Mouse (Mus musculus): ENCODE results near the gene Cib3. TPM values are rescaled to one million over a fixed set of nuclear protein-coding genes. Genes with fewer than 3 reads are reported as not detected.

Cib3 gene
- polyA plus RNA-seq, 1 experiment from 2014 or later, result 0.11 TPM

GRCm38 (mm10) chr8:72215871-72216270 is 3.2 kb upstream of the Cib3 start:
- Histone ChIP-seq H3K4me3 (ENCODE audit: low read depth, low read length) (no peak overlapping the region), H3K36me3 (ENCODE audit: control insufficient read depth, insufficient read depth, low read length) (no peaks in the 10 kb centered on the region), H3K4me1 (ENCODE audit: control insufficient read depth, insufficient read depth, low read length) (peaks cover 8% of the 10 kb centered on the region), H3K27ac (ENCODE audit: low read length) (no peak overlapping the region), H3K27me3 (ENCODE audit: control insufficient read depth, insufficient read depth, low read depth, low read length) (peaks cover 12% of the 10 kb centered on the region), H3K9ac (ENCODE audit: low read depth, low read length) (no peak overlapping the region), H3K9me3 (replicated peaks; ENCODE audit: control insufficient read depth, low read length, poor library complexity, severe bottlenecking) (no peaks in the 10 kb centered on the region), H3K4me2 (ENCODE audit: low read length) (no peak overlapping the region)
- ATAC-seq, result no peak
- 50% methylated on average over 1 of the region's 1 CpGs for WGBS

DNA sequence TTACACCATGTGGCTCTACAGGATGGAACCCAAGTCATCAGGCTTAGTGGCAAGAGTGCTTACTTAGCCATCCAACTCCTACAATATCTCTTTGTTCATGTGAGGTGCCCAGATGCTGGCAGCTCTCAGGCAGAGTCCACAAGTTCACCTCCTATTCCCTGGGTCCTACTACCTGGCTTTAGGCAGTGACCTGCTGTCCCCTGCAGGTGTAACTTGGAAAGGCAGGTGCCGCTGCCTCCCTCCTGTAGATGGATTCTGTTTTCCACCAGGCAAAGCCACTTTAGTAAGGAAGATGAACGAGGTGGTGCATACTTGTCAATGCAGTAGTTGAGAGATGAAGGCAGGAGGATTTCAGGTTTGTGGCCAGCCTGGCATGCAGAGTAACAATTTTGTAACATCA is 2.4 kb upstream of the Cib3 start:
- Histone ChIP-seq H3K9me3 (replicated peaks; ENCODE audit: control insufficient read depth, low read length, poor library complexity, severe bottlenecking) (no peaks in the 10 kb centered on the region), H3K36me3 (ENCODE audit: control insufficient read depth, insufficient read depth, low read length) (no peaks in the 10 kb centered on the region), H3K27ac (ENCODE audit: low read length) (no peak overlapping the region), H3K4me1 (ENCODE audit: control insufficient read depth, insufficient read depth, low read length) (no peaks in the 10 kb centered on the region), H3K4me2 (ENCODE audit: low read length) (no peak overlapping the region), H3K9ac (ENCODE audit: low read depth, low read length) (no peak overlapping the region), H3K4me3 (ENCODE audit: low read depth, low read length) (no peak overlapping the region), H3K27me3 (ENCODE audit: control insufficient read depth, insufficient read depth, low read depth, low read length) (peaks cover 12% of the 10 kb centered on the region)
- 43% methylated on average over 2 of the region's 2 CpGs for WGBS
- ATAC-seq, result no peak

GRCm38 (mm10) chr8:72213536-72213935 is 899 bp upstream of the Cib3 start, which contains the start of gene Gm11034:
Gene Gm11034, minus strand, starts transcription at chr8:72213636.
- no peak within 1 kb of the TSS for H3K4me3 ChIP-seq (ENCODE audit: low read depth, low read length)
- H3K36me3 ChIP-seq (ENCODE audit: control insufficient read depth, insufficient read depth, low read length), result no peaks in the 10 kb centered on the region
- no peak within 1 kb of the TSS for H3K9ac ChIP-seq (ENCODE audit: low read depth, low read length)
- 80% methylated on average over 4 of the region's 4 CpGs for WGBS
- H3K27me3 ChIP-seq (ENCODE audit: control insufficient read depth, insufficient read depth, low read depth, low read length), result peaks cover 12% of the 10 kb centered on the region
- no peak within 1 kb of the TSS for H3K4me2 ChIP-seq (ENCODE audit: low read length)
- H3K9me3 ChIP-seq (replicated peaks; ENCODE audit: control insufficient read depth, low read length, poor library complexity, severe bottlenecking), result no peaks in the 10 kb centered on the region
- no peaks in the 10 kb centered on the region for H3K4me1 ChIP-seq (ENCODE audit: control insufficient read depth, insufficient read depth, low read length)
- ATAC-seq, result no peak
- H3K27ac ChIP-seq (ENCODE audit: low read length), result no peak within 1 kb of the TSS

GRCm38 (mm10) chr8:72211846-72212245 is 791 bp downstream of the Cib3 start:
- Histone ChIP-seq H3K9me3 (replicated peaks; ENCODE audit: control insufficient read depth, low read length, poor library complexity, severe bottlenecking) (no peaks in the 10 kb centered on the region), H3K27me3 (ENCODE audit: control insufficient read depth, insufficient read depth, low read depth, low read length) (peaks cover 12% of the 10 kb centered on the region), H3K27ac (ENCODE audit: low read length) (no peak overlapping the region), H3K4me3 (ENCODE audit: low read depth, low read length) (no peak overlapping the region), H3K4me2 (ENCODE audit: low read length) (no peak overlapping the region), H3K4me1 (ENCODE audit: control insufficient read depth, insufficient read depth, low read length) (no peaks in the 10 kb centered on the region), H3K36me3 (ENCODE audit: control insufficient read depth, insufficient read depth, low read length) (no peaks in the 10 kb centered on the region), H3K9ac (ENCODE audit: low read depth, low read length) (no peak overlapping the region)
- ATAC-seq, result no peak
- WGBS, result 89% methylated on average over 1 of the region's 1 CpGs

GRCm38 (mm10) chr8:72210710-72211109 is 1.9 kb downstream of the Cib3 start:
- WGBS, result 67% methylated on average over 2 of the region's 2 CpGs
- Histone ChIP-seq H3K27me3 (ENCODE audit: control insufficient read depth, insufficient read depth, low read depth, low read length) (peaks cover 5% of the 10 kb centered on the region), H3K4me3 (ENCODE audit: low read depth, low read length) (no peak overlapping the region), H3K9ac (ENCODE audit: low read depth, low read length) (no peak overlapping the region), H3K27ac (ENCODE audit: low read length) (no peak overlapping the region), H3K4me1 (ENCODE audit: control insufficient read depth, insufficient read depth, low read length) (no peaks in the 10 kb centered on the region), H3K4me2 (ENCODE audit: low read length) (no peak overlapping the region), H3K9me3 (replicated peaks; ENCODE audit: control insufficient read depth, low read length, poor library complexity, severe bottlenecking) (no peaks in the 10 kb centered on the region), H3K36me3 (ENCODE audit: control insufficient read depth, insufficient read depth, low read length) (no peaks in the 10 kb centered on the region)
- no peak for ATAC-seq

DNA sequence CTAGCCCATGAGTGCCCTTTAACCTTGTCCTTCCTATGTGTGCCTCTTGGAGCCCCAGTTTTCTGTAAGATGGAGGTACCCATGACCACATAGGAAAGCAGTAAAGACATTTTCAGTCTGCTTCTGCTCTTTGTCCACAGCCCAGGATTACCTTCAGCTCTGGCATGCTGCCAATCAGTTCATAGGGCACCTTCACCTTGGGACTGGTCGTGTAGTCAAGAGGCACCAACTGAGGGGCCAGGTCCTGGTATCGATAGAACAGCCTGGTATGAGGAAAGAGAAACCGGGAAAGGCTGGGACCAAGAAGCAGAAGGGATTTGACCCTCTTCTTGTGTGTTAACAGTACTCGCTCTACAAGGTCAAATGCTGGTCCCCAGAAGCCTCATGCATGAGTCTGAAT is 2.4 kb downstream of the Cib3 start:
- WGBS, result 81% methylated on average over 4 of the region's 4 CpGs
- H3K4me2 ChIP-seq (ENCODE audit: low read length), result no peak overlapping the region
- H3K9ac ChIP-seq (ENCODE audit: low read depth, low read length), result no peak overlapping the region
- H3K27ac ChIP-seq (ENCODE audit: low read length), result no peak overlapping the region
- H3K4me3 ChIP-seq (ENCODE audit: low read depth, low read length), result no peak overlapping the region
- peaks cover 3% of the 10 kb centered on the region for H3K27me3 ChIP-seq (ENCODE audit: control insufficient read depth, insufficient read depth, low read depth, low read length)
- no peak for ATAC-seq
- H3K4me1 ChIP-seq (ENCODE audit: control insufficient read depth, insufficient read depth, low read length), result no peaks in the 10 kb centered on the region
- H3K36me3 ChIP-seq (ENCODE audit: control insufficient read depth, insufficient read depth, low read length), result no peaks in the 10 kb centered on the region
- H3K9me3 ChIP-seq (replicated peaks; ENCODE audit: control insufficient read depth, low read length, poor library complexity, severe bottlenecking), result no peaks in the 10 kb centered on the region

- WGBS, result 94% methylated on average over 1 of the region's 1 CpGs
- Histone ChIP-seq H3K27ac (ENCODE audit: low read length) (no peak overlapping the region), H3K9me3 (replicated peaks; ENCODE audit: control insufficient read depth, low read length, poor library complexity, severe bottlenecking) (no peaks in the 10 kb centered on the region), H3K4me1 (ENCODE audit: control insufficient read depth, insufficient read depth, low read length) (no peaks in the 10 kb centered on the region), H3K4me3 (ENCODE audit: low read depth, low read length) (no peak overlapping the region), H3K36me3 (ENCODE audit: control insufficient read depth, insufficient read depth, low read length) (no peaks in the 10 kb centered on the region), H3K9ac (ENCODE audit: low read depth, low read length) (no peak overlapping the region), H3K27me3 (ENCODE audit: control insufficient read depth, insufficient read depth, low read depth, low read length) (no peaks in the 10 kb centered on the region; the same call in 1 of the 2 replicates), H3K4me2 (ENCODE audit: low read length) (no peak overlapping the region)
- ATAC-seq, result no peak
These were observed 4.1 kb downstream of the Cib3 start for GRCm38 (mm10) chr8:72208582-72208981.

DNA sequence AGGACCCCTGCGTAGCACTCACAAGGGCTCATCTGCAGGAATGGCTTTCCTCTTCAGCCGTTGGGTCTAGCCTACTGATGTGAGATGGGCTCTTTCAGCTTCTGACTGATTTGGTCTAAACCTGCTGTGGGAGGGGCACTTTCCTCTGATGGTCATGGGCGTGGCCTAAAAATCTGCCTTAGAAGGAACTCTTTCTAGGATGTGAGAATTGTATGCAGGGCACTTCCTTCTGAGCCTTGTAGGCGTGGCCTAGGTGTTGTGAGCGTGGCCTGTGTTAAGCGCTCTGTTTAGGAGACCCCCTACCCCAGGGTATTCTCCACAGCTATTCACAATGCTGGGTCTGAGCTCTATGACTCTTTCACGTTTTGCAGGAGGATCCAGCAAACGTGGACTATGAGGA is 14.6 kb downstream of the Cib3 start:
- ATAC-seq, result no peak
- Histone ChIP-seq H3K9me3 (replicated peaks; ENCODE audit: control insufficient read depth, low read length, poor library complexity, severe bottlenecking) (peaks cover 15% of the 10 kb centered on the region), H3K4me1 (ENCODE audit: control insufficient read depth, insufficient read depth, low read length) (no peaks in the 10 kb centered on the region), H3K27ac (ENCODE audit: low read length) (no peak overlapping the region), H3K36me3 (ENCODE audit: control insufficient read depth, insufficient read depth, low read length) (no peaks in the 10 kb centered on the region), H3K27me3 (ENCODE audit: control insufficient read depth, insufficient read depth, low read depth, low read length) (no peaks in the 10 kb centered on the region), H3K4me3 (ENCODE audit: low read depth, low read length) (no peak overlapping the region), H3K4me2 (ENCODE audit: low read length) (no peak overlapping the region), H3K9ac (ENCODE audit: low read depth, low read length) (no peak overlapping the region)
- 57% methylated on average over 8 of the region's 8 CpGs for WGBS

- Histone ChIP-seq H3K4me3 (ENCODE audit: low read depth, low read length) (no peak overlapping the region), H3K4me2 (ENCODE audit: low read length) (no peak overlapping the region), H3K27me3 (ENCODE audit: control insufficient read depth, insufficient read depth, low read depth, low read length) (no peaks in the 10 kb centered on the region), H3K9ac (ENCODE audit: low read depth, low read length) (no peak overlapping the region), H3K9me3 (replicated peaks; ENCODE audit: control insufficient read depth, low read length, poor library complexity, severe bottlenecking) (no peaks in the 10 kb centered on the region), H3K36me3 (ENCODE audit: control insufficient read depth, insufficient read depth, low read length) (no peaks in the 10 kb centered on the region), H3K4me1 (ENCODE audit: control insufficient read depth, insufficient read depth, low read length) (no peaks in the 10 kb centered on the region), H3K27ac (ENCODE audit: low read length) (no peak overlapping the region)
- no peak for ATAC-seq
These were observed 20.6 kb downstream of the Cib3 start for GRCm38 (mm10) chr8:72192065-72192464.

- Histone ChIP-seq H3K9ac (ENCODE audit: low read depth, low read length) (no peak overlapping the region), H3K4me1 (ENCODE audit: control insufficient read depth, insufficient read depth, low read length) (no peaks in the 10 kb centered on the region), H3K4me3 (ENCODE audit: low read depth, low read length) (no peak overlapping the region), H3K9me3 (replicated peaks; ENCODE audit: control insufficient read depth, low read length, poor library complexity, severe bottlenecking) (no peaks in the 10 kb centered on the region), H3K4me2 (ENCODE audit: low read length) (no peak overlapping the region), H3K36me3 (ENCODE audit: control insufficient read depth, insufficient read depth, low read length) (no peaks in the 10 kb centered on the region), H3K27me3 (ENCODE audit: control insufficient read depth, insufficient read depth, low read depth, low read length) (no peaks in the 10 kb centered on the region), H3K27ac (ENCODE audit: low read length) (no peak overlapping the region)
- WGBS, result 84% methylated on average over 2 of the region's 2 CpGs
- no peak for ATAC-seq
These were observed 22.5 kb downstream of the Cib3 start for GRCm38 (mm10) chr8:72190215-72190539.

Data from midbrain, embryonic 16.5 days (tissue).